Mouse (Mus musculus): ENCODE results near the gene Ubash3b. TPM values are rescaled to one million over a fixed set of nuclear protein-coding genes. Genes with fewer than 3 reads are reported as not detected.

Ubash3b gene
- polyA plus RNA-seq, 1 experiment from 2014 or later, result 13.4 TPM

DNA sequence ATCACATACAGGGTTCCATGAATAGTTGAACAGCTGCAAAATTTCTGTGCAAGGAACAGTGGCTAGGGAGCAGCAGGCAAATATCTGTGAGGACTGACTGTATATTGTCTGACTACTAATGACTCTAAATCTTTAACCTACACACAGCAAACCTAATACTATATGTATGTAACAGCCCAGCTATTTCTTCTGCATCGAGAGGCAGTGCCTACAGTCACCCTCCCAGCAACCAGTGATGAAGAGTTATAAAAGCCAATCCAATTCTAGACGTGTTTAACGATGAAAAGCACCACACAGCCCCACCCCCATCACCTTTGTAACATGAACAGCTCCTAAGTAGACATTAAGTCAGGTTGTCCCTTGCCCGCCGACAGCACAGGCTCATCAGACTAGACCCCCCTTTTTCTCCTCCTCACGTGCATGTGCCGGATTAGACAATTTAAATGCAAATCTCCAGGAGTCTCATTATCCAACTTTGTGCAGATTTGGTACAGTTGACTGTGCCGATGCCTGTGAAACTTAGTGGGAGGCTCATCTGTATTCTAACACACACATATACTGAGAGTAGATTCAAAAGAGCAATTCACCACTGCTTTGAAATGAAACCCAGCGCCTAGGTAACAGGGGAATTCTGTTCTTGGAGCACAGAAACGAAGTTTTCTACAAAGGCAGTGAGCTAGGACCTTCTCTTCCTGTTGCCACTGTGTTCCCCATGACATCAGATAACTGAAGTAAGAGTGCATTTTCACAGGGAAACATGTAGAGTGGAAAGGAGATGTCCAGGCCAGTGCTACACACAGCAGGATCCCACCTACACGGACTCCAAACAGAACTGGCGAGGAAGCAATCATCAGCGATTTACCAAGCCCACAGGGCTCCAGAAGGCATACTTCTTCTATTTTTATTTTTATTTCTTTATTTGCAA is 149.7 kb downstream of the Ubash3b start:
- Histone ChIP-seq H3K4me2 (no peak overlapping the region), H3K27me3 (replicated peaks; ENCODE audit: control insufficient read depth, insufficient read depth, low read length) (no peaks in the 10 kb centered on the region), H3K27ac (ENCODE audit: low read depth, low read length) (no peak overlapping the region), H3K4me3 (ENCODE audit: low read depth, low read length) (no peak overlapping the region), H3K9ac (ENCODE audit: low read depth, low read length) (no peak overlapping the region), H3K36me3 (ENCODE audit: control insufficient read depth, insufficient read depth, low read length) (no peaks in the 10 kb centered on the region), H3K9me3 (ENCODE audit: control insufficient read depth, low read length) (no peaks in the 10 kb centered on the region), H3K4me1 (replicated peaks; ENCODE audit: control insufficient read depth, insufficient read depth, low read length) (no peaks in the 10 kb centered on the region)
- DNase-seq (ENCODE audit: low spot score) (no peak), ATAC-seq (replicated peaks; ENCODE audit: low FRiP score) (no peak)
- WGBS, result 84% methylated on average over 13 of the region's 13 CpGs

DNA sequence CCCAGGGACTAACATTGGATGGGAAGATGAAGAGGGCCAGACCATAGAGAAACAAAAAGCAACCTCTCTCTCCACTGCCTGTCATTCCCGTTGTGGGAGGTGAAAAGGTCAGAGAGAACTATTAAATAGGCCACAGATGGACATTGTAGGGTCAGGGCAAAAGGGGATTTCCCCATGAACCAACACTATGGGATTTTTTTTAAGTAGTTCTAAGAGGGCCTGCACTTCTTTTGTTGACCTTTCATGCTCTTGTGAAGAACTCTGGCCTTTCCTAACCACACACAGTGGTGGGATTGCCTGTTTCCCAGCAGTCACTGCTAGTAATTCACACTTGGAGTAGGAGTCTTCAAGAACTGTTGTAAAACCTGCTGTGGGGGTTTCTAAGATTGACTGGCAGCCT is 153.7 kb downstream of the Ubash3b start:
- Histone ChIP-seq H3K4me1 (replicated peaks; ENCODE audit: control insufficient read depth, insufficient read depth, low read length) (no peaks in the 10 kb centered on the region), H3K27me3 (replicated peaks; ENCODE audit: control insufficient read depth, insufficient read depth, low read length) (no peaks in the 10 kb centered on the region), H3K9me3 (ENCODE audit: control insufficient read depth, low read length) (no peaks in the 10 kb centered on the region), H3K4me2 (no peak overlapping the region), H3K9ac (ENCODE audit: low read depth, low read length) (no peak overlapping the region), H3K4me3 (ENCODE audit: low read depth, low read length) (no peak overlapping the region), H3K27ac (ENCODE audit: low read depth, low read length) (no peak overlapping the region), H3K36me3 (ENCODE audit: control insufficient read depth, insufficient read depth, low read length) (no peaks in the 10 kb centered on the region)
- DNase-seq (ENCODE audit: low spot score), result no peak
- no peak for ATAC-seq (replicated peaks; ENCODE audit: low FRiP score)
- WGBS, result 48% methylated on average over 1 of the region's 1 CpGs

DNA sequence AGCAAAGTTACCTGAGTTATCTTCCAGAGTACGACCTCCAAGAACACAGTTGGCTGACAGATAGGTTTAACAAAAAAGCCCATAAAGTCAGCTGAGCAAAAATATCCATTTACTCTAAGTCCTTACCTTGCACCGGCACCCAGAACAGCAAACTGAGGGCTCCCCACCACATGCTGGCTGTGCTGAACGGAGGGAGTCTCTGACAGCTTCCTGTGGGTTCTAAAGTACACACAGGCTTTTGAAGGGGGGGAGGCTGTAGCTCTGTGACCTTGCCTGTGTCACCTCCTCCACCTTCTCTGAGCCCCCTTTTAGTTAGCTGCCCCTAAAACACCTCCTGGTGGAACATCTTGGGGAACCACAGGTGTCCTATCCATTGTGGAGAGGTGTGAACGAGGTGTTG is 157.1 kb downstream of the Ubash3b start, which contains the start of gene Crtam:
Gene Crtam, minus strand, starts transcription at position 214 of the 400 bp plus-strand sequence.
- H3K4me3 ChIP-seq (ENCODE audit: low read depth, low read length), result no peak within 1 kb of the TSS
- H3K27ac ChIP-seq (ENCODE audit: low read depth, low read length), result no peak within 1 kb of the TSS
- ATAC-seq (replicated peaks; ENCODE audit: low FRiP score) (no peak), DNase-seq (ENCODE audit: low spot score) (no peak)
- no peaks in the 10 kb centered on the region for H3K27me3 ChIP-seq (replicated peaks; ENCODE audit: control insufficient read depth, insufficient read depth, low read length)
- no peak within 1 kb of the TSS for H3K9ac ChIP-seq (ENCODE audit: low read depth, low read length)
- no peak within 1 kb of the TSS for H3K4me2 ChIP-seq
- H3K4me1 ChIP-seq (replicated peaks; ENCODE audit: control insufficient read depth, insufficient read depth, low read length), result no peaks in the 10 kb centered on the region
- 23% methylated on average over 4 of the region's 4 CpGs for WGBS
- H3K9me3 ChIP-seq (ENCODE audit: control insufficient read depth, low read length), result no peaks in the 10 kb centered on the region
- no peaks in the 10 kb centered on the region for H3K36me3 ChIP-seq (ENCODE audit: control insufficient read depth, insufficient read depth, low read length)

DNA sequence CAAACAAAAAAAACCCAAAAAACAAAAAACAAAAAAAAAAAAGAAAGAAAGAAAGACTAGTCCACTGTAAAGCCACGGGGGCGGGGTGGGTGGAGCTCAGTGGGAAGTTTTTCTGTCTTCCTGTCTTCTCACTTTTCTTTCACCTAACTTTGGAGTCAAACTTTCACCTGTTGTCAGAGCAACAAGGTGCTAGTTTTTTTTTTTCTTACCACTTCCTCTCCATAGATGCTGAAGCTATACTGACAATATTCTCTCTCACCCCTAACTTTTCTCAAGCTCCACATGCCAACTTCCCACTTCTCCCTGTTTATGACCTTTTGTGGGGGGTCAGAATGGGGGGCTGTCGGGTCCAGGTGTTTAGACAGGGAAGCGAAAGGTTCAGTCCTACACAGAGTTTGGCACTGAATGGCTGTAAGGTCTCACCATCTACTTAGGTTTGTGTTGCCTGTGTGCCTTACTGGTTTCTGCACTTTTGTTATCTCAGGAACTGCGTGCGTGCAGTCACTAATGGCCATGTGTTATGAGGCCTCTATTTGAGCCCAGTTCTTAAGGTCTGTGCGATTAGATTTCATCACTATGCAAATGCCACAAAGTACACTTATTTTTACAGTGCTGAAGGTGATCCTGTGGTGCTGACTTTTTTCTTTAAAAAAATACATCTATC is 164.2 kb downstream of the Ubash3b start:
- DNase-seq (ENCODE audit: low spot score), result no peak
- ATAC-seq (replicated peaks; ENCODE audit: low FRiP score), result no peak
- Histone ChIP-seq H3K9me3 (ENCODE audit: control insufficient read depth, low read length) (no peaks in the 10 kb centered on the region), H3K9ac (ENCODE audit: low read depth, low read length) (no peak overlapping the region), H3K4me3 (ENCODE audit: low read depth, low read length) (no peak overlapping the region), H3K36me3 (ENCODE audit: control insufficient read depth, insufficient read depth, low read length) (no peaks in the 10 kb centered on the region), H3K4me1 (replicated peaks; ENCODE audit: control insufficient read depth, insufficient read depth, low read length) (no peaks in the 10 kb centered on the region), H3K27ac (ENCODE audit: low read depth, low read length) (no peak overlapping the region), H3K4me2 (no peak overlapping the region), H3K27me3 (replicated peaks; ENCODE audit: control insufficient read depth, insufficient read depth, low read length) (no peaks in the 10 kb centered on the region)
- WGBS, result 79% methylated on average over 7 of the region's 7 CpGs

DNA sequence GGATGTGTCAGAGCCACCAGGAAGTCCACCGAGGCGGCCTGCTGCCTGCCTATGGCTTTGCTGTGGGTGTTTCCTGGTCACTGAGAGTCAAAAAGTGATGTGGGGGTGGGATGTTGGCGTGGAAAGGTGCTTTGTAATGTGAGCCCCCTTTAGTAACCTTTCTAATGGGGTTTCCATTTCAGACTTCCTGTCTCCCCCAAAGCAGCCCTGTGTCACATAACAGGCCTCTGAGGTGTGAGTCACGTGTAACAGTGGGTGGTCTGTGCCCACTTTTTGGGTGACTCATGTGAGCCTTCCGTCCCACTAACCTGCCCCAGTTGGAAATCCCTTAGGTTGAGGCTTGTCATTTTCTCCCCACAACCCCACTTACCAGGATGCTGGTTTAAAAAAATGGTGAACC is 167.4 kb downstream of the Ubash3b start:
- H3K9ac ChIP-seq (ENCODE audit: low read depth, low read length), result no peak overlapping the region
- no peak overlapping the region for H3K4me2 ChIP-seq
- 64% methylated on average over 5 of the region's 5 CpGs for WGBS
- ATAC-seq (replicated peaks; ENCODE audit: low FRiP score) (no peak), DNase-seq (ENCODE audit: low spot score) (no peak)
- no peak overlapping the region for H3K27ac ChIP-seq (ENCODE audit: low read depth, low read length)
- no peaks in the 10 kb centered on the region for H3K36me3 ChIP-seq (ENCODE audit: control insufficient read depth, insufficient read depth, low read length)
- no peaks in the 10 kb centered on the region for H3K27me3 ChIP-seq (replicated peaks; ENCODE audit: control insufficient read depth, insufficient read depth, low read length)
- H3K4me1 ChIP-seq (replicated peaks; ENCODE audit: control insufficient read depth, insufficient read depth, low read length), result no peaks in the 10 kb centered on the region
- H3K4me3 ChIP-seq (ENCODE audit: low read depth, low read length), result no peak overlapping the region
- no peaks in the 10 kb centered on the region for H3K9me3 ChIP-seq (ENCODE audit: control insufficient read depth, low read length)

DNA sequence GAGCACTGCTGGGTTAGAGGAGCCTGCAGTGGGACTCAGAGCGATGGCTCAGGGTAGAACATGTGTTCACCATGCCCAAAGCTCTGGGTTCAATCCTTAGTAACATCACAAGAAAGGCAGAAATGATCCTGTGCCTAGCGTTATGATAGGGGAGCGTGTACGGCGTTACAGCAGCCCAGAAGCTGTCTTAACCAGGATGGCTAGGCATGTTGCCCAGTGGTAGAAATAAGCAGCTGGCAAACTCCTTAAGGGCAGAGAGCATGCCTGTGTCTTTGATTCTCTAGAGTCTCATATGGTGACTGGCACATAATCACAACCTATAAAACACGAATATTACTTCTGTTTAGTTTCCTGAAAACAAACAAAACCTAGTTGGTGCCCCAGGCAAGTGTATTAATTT is 170.0 kb downstream of the Ubash3b start:
- Histone ChIP-seq H3K4me1 (replicated peaks; ENCODE audit: control insufficient read depth, insufficient read depth, low read length) (no peaks in the 10 kb centered on the region), H3K27me3 (replicated peaks; ENCODE audit: control insufficient read depth, insufficient read depth, low read length) (no peaks in the 10 kb centered on the region), H3K9ac (ENCODE audit: low read depth, low read length) (no peak overlapping the region), H3K9me3 (ENCODE audit: control insufficient read depth, low read length) (no peaks in the 10 kb centered on the region), H3K27ac (ENCODE audit: low read depth, low read length) (no peak overlapping the region), H3K4me3 (ENCODE audit: low read depth, low read length) (no peak overlapping the region), H3K4me2 (no peak overlapping the region), H3K36me3 (ENCODE audit: control insufficient read depth, insufficient read depth, low read length) (no peaks in the 10 kb centered on the region)
- DNase-seq (ENCODE audit: low spot score) (no peak), ATAC-seq (replicated peaks; ENCODE audit: low FRiP score) (no peak)
- 80% methylated on average over 6 of the region's 6 CpGs for WGBS

DNA sequence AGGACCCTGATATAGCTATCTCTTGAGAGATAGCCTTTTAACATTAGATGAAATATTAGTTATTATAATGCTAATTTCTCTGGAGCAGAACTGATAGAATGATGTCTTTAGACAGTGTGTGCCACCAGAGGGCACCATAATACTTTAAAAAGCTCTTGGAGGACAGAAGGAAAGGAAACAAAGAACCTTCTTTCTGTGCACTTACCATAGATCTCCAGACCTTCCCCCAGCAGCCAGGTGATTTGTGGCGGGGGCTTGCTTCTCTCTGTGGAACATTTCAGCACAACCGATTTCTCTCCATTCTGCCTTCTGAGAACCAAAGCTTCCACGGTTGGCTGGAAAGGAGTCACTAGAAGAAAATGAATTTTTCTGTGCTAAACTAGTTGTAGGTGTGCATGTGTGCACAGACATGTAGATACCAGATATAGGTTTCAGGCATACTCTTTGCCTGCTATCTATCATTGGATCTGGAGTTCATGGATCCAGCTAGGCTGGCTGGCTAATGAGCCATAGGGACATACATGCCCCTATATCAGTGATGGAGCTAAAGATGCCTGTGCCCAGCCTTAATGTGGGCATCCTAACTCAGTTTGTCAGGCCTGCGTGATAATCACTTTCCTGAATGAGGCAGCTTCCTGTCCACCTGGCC is 171.4 kb downstream of the Ubash3b start:
- DNase-seq (ENCODE audit: low spot score), result no peak
- no peaks in the 10 kb centered on the region for H3K27me3 ChIP-seq (replicated peaks; ENCODE audit: control insufficient read depth, insufficient read depth, low read length)

DNA sequence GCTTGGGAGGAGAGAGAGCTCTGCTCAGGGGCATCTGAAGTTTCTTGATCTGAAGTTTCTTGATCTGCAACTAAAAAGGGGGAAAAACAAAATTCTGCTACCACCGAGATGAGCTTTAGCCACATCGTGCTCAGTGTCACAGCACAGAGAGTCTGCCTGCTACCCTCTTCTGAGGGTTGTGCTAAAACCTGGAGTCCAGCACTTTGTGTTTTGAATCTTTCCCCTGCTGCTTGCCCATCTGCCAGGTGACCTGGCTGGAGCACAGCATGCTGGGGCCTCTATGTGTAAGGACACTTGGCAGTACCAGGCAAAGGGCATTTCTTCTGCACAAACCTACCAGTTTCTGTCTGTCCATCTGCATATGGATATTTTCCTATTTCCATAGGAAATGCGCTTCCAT is 177.2 kb downstream of the Ubash3b start:
- WGBS, result 69% methylated on average over 3 of the region's 3 CpGs

More for the DNA sequence above, 171.4 kb downstream of the Ubash3b start:
- Histone ChIP-seq H3K36me3 (ENCODE audit: control insufficient read depth, insufficient read depth, low read length) (no peaks in the 10 kb centered on the region), H3K4me2 (no peak overlapping the region), H3K4me3 (ENCODE audit: low read depth, low read length) (no peak overlapping the region), H3K9me3 (ENCODE audit: control insufficient read depth, low read length) (no peaks in the 10 kb centered on the region), H3K9ac (ENCODE audit: low read depth, low read length) (no peak overlapping the region), H3K27ac (ENCODE audit: low read depth, low read length) (no peak overlapping the region), H3K4me1 (replicated peaks; ENCODE audit: control insufficient read depth, insufficient read depth, low read length) (no peaks in the 10 kb centered on the region)
- WGBS, result 46% methylated on average over 4 of the region's 4 CpGs
- ATAC-seq (replicated peaks; ENCODE audit: low FRiP score), result no peak

More for the DNA sequence above, 177.2 kb downstream of the Ubash3b start:
- Histone ChIP-seq H3K4me3 (ENCODE audit: low read depth, low read length) (no peak overlapping the region), H3K9ac (ENCODE audit: low read depth, low read length) (no peak overlapping the region), H3K4me1 (replicated peaks; ENCODE audit: control insufficient read depth, insufficient read depth, low read length) (no peaks in the 10 kb centered on the region), H3K27me3 (replicated peaks; ENCODE audit: control insufficient read depth, insufficient read depth, low read length) (no peaks in the 10 kb centered on the region), H3K9me3 (ENCODE audit: control insufficient read depth, low read length) (no peaks in the 10 kb centered on the region), H3K4me2 (no peak overlapping the region), H3K27ac (ENCODE audit: low read depth, low read length) (no peak overlapping the region), H3K36me3 (ENCODE audit: control insufficient read depth, insufficient read depth, low read length) (no peaks in the 10 kb centered on the region)
- no peak for ATAC-seq (replicated peaks; ENCODE audit: low FRiP score)
- DNase-seq (ENCODE audit: low spot score), result no peak
